Mouse (Mus musculus) heart, postnatal 4 days (tissue): ENCODE results near the gene Csnk1g2. TPM values are rescaled to one million over a fixed set of nuclear protein-coding genes. Genes with fewer than 3 reads are reported as not detected.
"Not testable (repeated sequence)": the region's sequence is repeated elsewhere in the genome, so short reads cannot be mapped to it uniquely, and the experiment has no call there.

ENCODE experiments used
- DNase-seq: peaks from one replicate; pipeline ENCODE4 v3.0.0; 2021
- total RNA-seq, 2 experiments: library from RNA; stranded (reverse); gene quantifications; 2 replicates each; pipeline ENCODE4 v1.2.3; 2021

The Csnk1g2 gene
- total RNA-seq, 2 experiments from 2014 or later = 142 to 162 TPM

GRCm38 (mm10) chr10:80602698-80603325 lies 19.8 kb upstream of the Csnk1g2 start, which contains the start of the genes Scamp4 and Adat3:
Scamp4 (plus strand) TSS chr10:80602872.
Adat3 (plus strand) TSS chr10:80602880.
- DNase-seq = peak; percentile 93

GRCm38 (mm10) chr10:80603364-80603763 lies 19.3 kb upstream of the Csnk1g2 start:
- no peak for DNase-seq

- no peak for DNase-seq
Observed at GRCm38 (mm10) chr10:80604001-80604509, 18.6 kb upstream of the Csnk1g2 start.

GRCm38 (mm10) chr10:80604988-80605387 lies 17.6 kb upstream of the Csnk1g2 start:
- DNase-seq = no peak

GRCm38 (mm10) chr10:80605721-80606120 lies 16.9 kb upstream of the Csnk1g2 start, which contains the start of gene Gm49322:
Gm49322 (plus strand) TSS chr10:80606021.
- DNase-seq = not testable (repeated sequence)

- no peak for DNase-seq
Observed at GRCm38 (mm10) chr10:80606306-80606705, 16.3 kb upstream of the Csnk1g2 start.

- DNase-seq = no peak
Observed at GRCm38 (mm10) chr10:80606737-80607350, 15.8 kb upstream of the Csnk1g2 start.

- no peak for DNase-seq
Observed at GRCm38 (mm10) chr10:80608435-80608834, 14.2 kb upstream of the Csnk1g2 start.

- no peak for DNase-seq
Observed at GRCm38 (mm10) chr10:80609269-80609924, 13.2 kb upstream of the Csnk1g2 start.

- DNase-seq = no peak
Observed at GRCm38 (mm10) chr10:80610116-80610785, 12.4 kb upstream of the Csnk1g2 start.

GRCm38 (mm10) chr10:80611024-80611423 lies 11.6 kb upstream of the Csnk1g2 start:
- peak; percentile 71 for DNase-seq

GRCm38 (mm10) chr10:80611905-80612304 lies 10.7 kb upstream of the Csnk1g2 start:
- no peak for DNase-seq

GRCm38 (mm10) chr10:80613821-80614220 lies 8.8 kb upstream of the Csnk1g2 start:
- DNase-seq = no peak

GRCm38 (mm10) chr10:80614351-80614750 lies 8.3 kb upstream of the Csnk1g2 start:
- DNase-seq = no peak

GRCm38 (mm10) chr10:80618181-80618580 lies 4.5 kb upstream of the Csnk1g2 start:
- peak; percentile 54 for DNase-seq

- DNase-seq = no peak
Observed at GRCm38 (mm10) chr10:80619465-80620244, 3.0 kb upstream of the Csnk1g2 start.

GRCm38 (mm10) chr10:80620365-80620764 lies 2.3 kb upstream of the Csnk1g2 start:
- no peak for DNase-seq

GRCm38 (mm10) chr10:80620796-80621689 lies 1.6 kb upstream of the Csnk1g2 start:
- no peak for DNase-seq

- no peak for DNase-seq
Observed at GRCm38 (mm10) chr10:80621690-80621939, 1.0 kb upstream of the Csnk1g2 start.

- peak; percentile 99 for DNase-seq
Observed at GRCm38 (mm10) chr10:80621940-80622660, 538 bp upstream of the Csnk1g2 start.
